Mouse (Mus musculus) hindbrain, embryonic 10.5 days (tissue): ENCODE measurements around the gene Mucl3. TPM values are rescaled to one million over a fixed set of nuclear protein-coding genes. Genes with fewer than 3 reads are reported as not detected.

Source experiments
- DNase-seq: peaks from one replicate; pipeline ENCODE4 v3.0.0-alpha.2; 2017; ENCODE audit warnings: low spot score
- H3K27ac ChIP-seq: fragments of 300-500 bp; sonication (generic); 2 replicates; pipeline ENCODE4 v1.5.1; 2016; ENCODE audit warnings: mild to moderate bottlenecking, moderate library complexity
- H3K27me3 ChIP-seq: fragments of 300-500 bp; sonication (generic); 2 replicates; pipeline ENCODE4 v1.6.1; 2016; ENCODE audit warnings: mild to moderate bottlenecking; ENCODE audit not compliant: poor library complexity, insufficient read depth, severe bottlenecking
- H3K36me3 ChIP-seq: fragments of 300-500 bp; sonication (generic); 2 replicates; pipeline ENCODE4 v1.6.1; 2016; ENCODE audit warnings: mild to moderate bottlenecking, moderate library complexity
- H3K4me1 ChIP-seq: fragments of 300-500 bp; sonication (generic); replicated peaks from 2 replicates; pipeline ENCODE4 v1.6.1; 2016; ENCODE audit warnings: mild to moderate bottlenecking
- H3K4me3 ChIP-seq: fragments of 300-500 bp; sonication (generic); 2 replicates; pipeline ENCODE4 v1.5.1; 2016; ENCODE audit warnings: mild to moderate bottlenecking, moderate library complexity
- H3K9me3 ChIP-seq: fragments of 300-500 bp; sonication (generic); 2 replicates; pipeline ENCODE4 v1.6.1; 2016; ENCODE audit warnings: mild to moderate bottlenecking, moderate library complexity
- WGBS: fragments of 180-500 bp; shearing (Covaris S2); methylation state at CpG from one replicate; pipeline ENCODE4 v1.1.7; 2016; 5-methylcytosine and 5-hydroxymethylcytosine counted together
- polyA plus RNA-seq: library from polyadenylated mRNA; unstranded; fragments of >200 nt; fragmentation: Nextera tagmentation; extraction: Ambion mirVana; gene quantifications from 2 replicates; pipeline ENCODE4 v1.2.1, GENCODE M21; 2016

Mucl3 gene
- polyA plus RNA-seq, 1 experiment from 2014 or later: 0.08 TPM

- WGBS: under 1% methylated on average over 61 of the region's 61 CpGs
- Histone ChIP-seq H3K36me3 (peaks cover 51% of the 10 kb centered on the region), H3K4me1 (peaks cover 25% of the 10 kb centered on the region), H3K9me3 (no peaks in the 10 kb centered on the region), H3K4me3 (peak within 1 kb of the TSS; percentile 69), H3K27me3 (no peaks in the 10 kb centered on the region), H3K27ac (peak within 1 kb of the TSS; percentile 93)
- DNase-seq: peak; percentile 97
These were observed 24.0 kb upstream of the Mucl3 start, which contains the start of gene Vars2 for GRCm38 (mm10) chr17:35667334-35668065. Vars2 (minus strand) TSS chr17:35667592.

GRCm38 (mm10) chr17:35666851-35667256, 23.4 kb upstream of the Mucl3 start:
- peak overlapping the region; percentile 93 for H3K27ac ChIP-seq
- peaks cover 55% of the 10 kb centered on the region for H3K36me3 ChIP-seq
- peak overlapping the region; percentile 69 for H3K4me3 ChIP-seq
- H3K4me1 ChIP-seq: peaks cover 24% of the 10 kb centered on the region
- peak; percentile 76 for DNase-seq
- no peaks in the 10 kb centered on the region for H3K27me3 ChIP-seq
- WGBS: 6% methylated on average over 13 of the region's 13 CpGs
- no peaks in the 10 kb centered on the region for H3K9me3 ChIP-seq

GRCm38 (mm10) chr17:35665957-35666515, 22.5 kb upstream of the Mucl3 start:
- DNase-seq: no peak
- Histone ChIP-seq H3K27ac (peak overlapping the region; percentile 53), H3K9me3 (no peaks in the 10 kb centered on the region), H3K36me3 (peaks cover 61% of the 10 kb centered on the region), H3K27me3 (no peaks in the 10 kb centered on the region), H3K4me1 (peaks cover 24% of the 10 kb centered on the region), H3K4me3 (no peak overlapping the region)
- WGBS: 80% methylated on average over 17 of the region's 17 CpGs

- no peak for DNase-seq
- 88% methylated on average over 2 of the region's 2 CpGs for WGBS
- no peak overlapping the region for H3K4me3 ChIP-seq
- no peaks in the 10 kb centered on the region for H3K9me3 ChIP-seq
- 0 out of 2 replicates have a peak overlapping the region, but pooled peaks have one; percentile 6 for H3K27ac ChIP-seq
- H3K27me3 ChIP-seq: no peaks in the 10 kb centered on the region
- H3K4me1 ChIP-seq: peaks cover 5% of the 10 kb centered on the region; the same call in 1 of the 2 replicates
- H3K36me3 ChIP-seq: peaks cover 39% of the 10 kb centered on the region
These were observed 9.6 kb upstream of the Mucl3 start for GRCm38 (mm10) chr17:35653086-35653485.

- Histone ChIP-seq H3K4me3 (no peak overlapping the region), H3K9me3 (no peaks in the 10 kb centered on the region), H3K27me3 (no peaks in the 10 kb centered on the region), H3K27ac (no peak overlapping the region), H3K36me3 (peaks cover 2% of the 10 kb centered on the region; the same call in 1 of the 2 replicates), H3K4me1 (no peaks in the 10 kb centered on the region; the same call in 1 of the 2 replicates)
- WGBS: 85% methylated on average over 2 of the region's 2 CpGs
- DNase-seq: no peak
These were observed 5.9 kb upstream of the Mucl3 start for GRCm38 (mm10) chr17:35649429-35649828.

- 84% methylated on average over 6 of the region's 6 CpGs for WGBS
- H3K27ac ChIP-seq: no peak overlapping the region
- H3K27me3 ChIP-seq: peaks cover 14% of the 10 kb centered on the region; the same call in 1 of the 2 replicates
- H3K9me3 ChIP-seq: no peaks in the 10 kb centered on the region
- no peak overlapping the region for H3K4me3 ChIP-seq
- no peaks in the 10 kb centered on the region for H3K36me3 ChIP-seq
- H3K4me1 ChIP-seq: peaks cover 14% of the 10 kb centered on the region
- DNase-seq: no peak
These were observed 4.1 kb downstream of the Mucl3 start for GRCm38 (mm10) chr17:35639352-35639751.

- H3K9me3 ChIP-seq: no peaks in the 10 kb centered on the region
- WGBS: 26% methylated on average over 14 of the region's 14 CpGs
- H3K27me3 ChIP-seq: peaks cover 14% of the 10 kb centered on the region; the same call in 1 of the 2 replicates
- DNase-seq: peak; percentile 57
- no peaks in the 10 kb centered on the region for H3K36me3 ChIP-seq
- H3K4me3 ChIP-seq: peak overlapping the region; percentile 28
- H3K27ac ChIP-seq: no peak overlapping the region
- peaks cover 17% of the 10 kb centered on the region for H3K4me1 ChIP-seq
These were observed 4.9 kb downstream of the Mucl3 start for GRCm38 (mm10) chr17:35638475-35639190.

- WGBS: 38% methylated on average over 5 of the region's 5 CpGs
- no peak for DNase-seq
- Histone ChIP-seq H3K9me3 (no peaks in the 10 kb centered on the region), H3K27ac (no peak overlapping the region; the same call in 1 of the 2 replicates), H3K4me3 (no peak overlapping the region), H3K36me3 (no peaks in the 10 kb centered on the region), H3K4me1 (peaks cover 17% of the 10 kb centered on the region), H3K27me3 (peaks cover 14% of the 10 kb centered on the region; the same call in 1 of the 2 replicates)
These were observed 7.1 kb downstream of the Mucl3 start for GRCm38 (mm10) chr17:35636363-35636762.

GRCm38 (mm10) chr17:35635699-35636111, 7.8 kb downstream of the Mucl3 start:
- Histone ChIP-seq H3K9me3 (no peaks in the 10 kb centered on the region), H3K27me3 (peaks cover 14% of the 10 kb centered on the region; the same call in 1 of the 2 replicates), H3K36me3 (no peaks in the 10 kb centered on the region), H3K27ac (no peak overlapping the region), H3K4me3 (peak overlapping the region; percentile 47), H3K4me1 (peaks cover 17% of the 10 kb centered on the region)
- WGBS: 4% methylated on average over 15 of the region's 15 CpGs
- DNase-seq: peak; percentile 67

- Histone ChIP-seq H3K4me3 (peak overlapping the region; percentile 47; the same call in 1 of the 2 replicates), H3K4me1 (peaks cover 17% of the 10 kb centered on the region), H3K36me3 (no peaks in the 10 kb centered on the region), H3K9me3 (no peaks in the 10 kb centered on the region), H3K27ac (no peak overlapping the region), H3K27me3 (peaks cover 14% of the 10 kb centered on the region; the same call in 1 of the 2 replicates)
- DNase-seq: no peak
- 80% methylated on average over 3 of the region's 3 CpGs for WGBS
These were observed 8.3 kb downstream of the Mucl3 start for GRCm38 (mm10) chr17:35635202-35635601.

- no peak overlapping the region for H3K4me3 ChIP-seq
- 21% methylated on average over 1 of the region's 1 CpGs for WGBS
- H3K9me3 ChIP-seq: no peaks in the 10 kb centered on the region
- peak; percentile 32 for DNase-seq
- no peaks in the 10 kb centered on the region for H3K36me3 ChIP-seq
- H3K27me3 ChIP-seq: peaks cover 14% of the 10 kb centered on the region; the same call in 1 of the 2 replicates
- peaks cover 17% of the 10 kb centered on the region for H3K4me1 ChIP-seq
- no peak overlapping the region for H3K27ac ChIP-seq
These were observed 9.5 kb downstream of the Mucl3 start for GRCm38 (mm10) chr17:35633992-35634391.

- no peaks in the 10 kb centered on the region for H3K36me3 ChIP-seq
- no peak within 1 kb of the TSS for H3K4me3 ChIP-seq
- H3K9me3 ChIP-seq: no peaks in the 10 kb centered on the region
- H3K27me3 ChIP-seq: no peaks in the 10 kb centered on the region
- WGBS: 86% methylated on average over 7 of the region's 7 CpGs
- DNase-seq: no peak
- no peaks in the 10 kb centered on the region for H3K4me1 ChIP-seq
- H3K27ac ChIP-seq: no peak within 1 kb of the TSS
These were observed 17.0 kb downstream of the Mucl3 start, which contains the start of gene Gm9573 for GRCm38 (mm10) chr17:35626537-35626936. Gm9573 (minus strand) TSS chr17:35626637.
